Mouse (Mus musculus): Measurements from ENCODE around the gene Gzme. TPM values are rescaled to one million over a fixed set of nuclear protein-coding genes. Genes with fewer than 3 reads are reported as not detected.
"Not testable (repeated sequence)": the region's sequence is repeated elsewhere in the genome, so short reads cannot be mapped to it uniquely, and the experiment has no call there.

Gzme gene
- not detected for total RNA-seq (2021)

DNA sequence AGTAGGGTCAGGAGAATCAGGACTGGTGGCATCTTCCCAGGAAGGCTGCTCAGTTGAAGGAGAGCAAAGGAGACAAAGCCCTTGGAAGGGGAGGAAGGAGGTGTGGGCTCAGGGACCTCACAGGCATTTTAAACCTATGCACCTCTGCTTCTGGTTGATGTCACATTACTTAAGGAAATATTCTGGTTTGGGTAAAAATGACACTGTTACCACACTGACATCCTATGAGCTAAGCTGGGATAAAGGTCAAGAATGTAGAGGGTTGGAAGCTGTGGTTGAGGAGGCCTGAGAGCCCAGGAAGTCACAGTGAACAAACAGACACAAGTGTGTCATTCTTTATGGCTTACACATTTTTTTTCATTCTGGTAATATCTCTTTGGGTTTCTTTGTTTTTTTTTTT is at the start of gene Gzme:
Gene Gzme, minus strand, starts transcription at position 101 of the 400 bp plus-strand sequence.
- no peak for DNase-seq (ENCODE audit: extremely low spot score in 1 of 2, low spot score in 1 of 2)

DNA sequence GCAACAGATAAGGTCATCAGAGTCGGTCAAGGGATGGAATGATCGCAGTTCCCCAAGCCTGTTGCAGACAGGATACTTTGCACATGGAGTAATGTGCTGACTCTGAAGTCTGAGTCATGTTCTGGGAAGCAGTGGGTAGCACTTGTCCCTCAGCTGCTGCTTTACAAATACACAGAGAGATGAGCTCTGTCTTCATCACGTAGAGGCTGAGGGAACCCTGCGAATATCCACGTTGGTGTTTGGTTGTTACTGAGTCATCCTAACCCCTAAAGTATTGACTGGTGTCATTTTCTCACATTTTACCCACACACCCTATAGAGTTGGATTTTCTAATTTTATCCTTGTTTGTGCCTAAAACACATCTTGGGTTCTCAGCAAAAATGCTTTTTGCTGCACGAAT is 47.6 kb upstream of the Gzme start:
- DNase-seq (ENCODE audit: extremely low spot score in 1 of 2, low spot score in 1 of 2) = no peak

DNA sequence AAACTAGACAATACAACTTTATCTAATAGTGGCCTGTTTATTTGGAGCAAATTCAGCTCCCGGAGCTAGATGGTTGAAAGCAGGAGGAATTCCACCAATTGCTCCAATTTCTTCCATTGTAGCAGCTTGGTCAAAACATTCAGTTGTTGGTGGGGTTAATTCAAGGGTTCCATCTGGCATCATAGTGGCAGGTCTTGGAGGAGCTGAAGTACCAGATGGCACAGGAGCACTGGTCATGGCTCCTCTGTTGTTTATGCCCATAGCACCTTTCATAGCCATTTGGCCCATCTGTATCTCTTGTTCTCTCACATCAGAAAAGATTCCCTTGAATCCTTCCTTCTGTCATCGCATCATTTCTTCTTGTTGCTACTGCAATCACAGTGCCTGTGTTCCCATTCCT is 41.7 kb upstream of the Gzme start:
- no peak for DNase-seq (ENCODE audit: extremely low spot score in 1 of 2, low spot score in 1 of 2)

GRCm38 (mm10) chr14:56159479-56159878 is 39.1 kb upstream of the Gzme start, which contains the start of gene Gzmg:
Gene Gzmg (minus strand): TSS chr14:56159579.
- not testable (repeated sequence) for DNase-seq (ENCODE audit: extremely low spot score in 1 of 2, low spot score in 1 of 2)

- DNase-seq (ENCODE audit: extremely low spot score in 1 of 2, low spot score in 1 of 2) = no peak
Measured at GRCm38 (mm10) chr14:56155340-56155739, 34.9 kb upstream of the Gzme start.

DNA sequence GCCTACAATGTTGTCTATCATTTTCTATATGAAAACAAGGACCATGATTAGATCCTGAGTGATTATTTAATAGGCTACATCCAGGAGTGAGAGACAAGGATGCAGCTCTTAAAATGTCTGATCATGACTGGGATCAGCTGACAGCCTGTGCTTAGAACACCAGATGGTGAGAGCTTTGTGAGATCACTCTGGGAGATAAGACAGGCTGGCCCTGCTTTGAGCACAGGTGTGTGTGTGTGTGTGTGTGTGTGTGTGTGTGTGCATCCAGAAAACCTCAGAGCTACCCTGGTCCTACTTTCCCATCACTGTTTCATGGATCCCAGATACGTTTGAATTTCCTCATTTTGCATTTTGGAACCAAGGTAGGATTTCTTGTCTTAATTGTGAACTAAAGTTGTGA is 13.2 kb upstream of the Gzme start:
- not testable (repeated sequence) for DNase-seq (ENCODE audit: extremely low spot score in 1 of 2, low spot score in 1 of 2)

GRCm38 (mm10) chr14:56132508-56132907 is 12.1 kb upstream of the Gzme start, which contains the start of gene Gzmd:
Gene Gzmd (minus strand): TSS chr14:56132608.
- not testable (repeated sequence) for DNase-seq (ENCODE audit: extremely low spot score in 1 of 2, low spot score in 1 of 2)

DNA sequence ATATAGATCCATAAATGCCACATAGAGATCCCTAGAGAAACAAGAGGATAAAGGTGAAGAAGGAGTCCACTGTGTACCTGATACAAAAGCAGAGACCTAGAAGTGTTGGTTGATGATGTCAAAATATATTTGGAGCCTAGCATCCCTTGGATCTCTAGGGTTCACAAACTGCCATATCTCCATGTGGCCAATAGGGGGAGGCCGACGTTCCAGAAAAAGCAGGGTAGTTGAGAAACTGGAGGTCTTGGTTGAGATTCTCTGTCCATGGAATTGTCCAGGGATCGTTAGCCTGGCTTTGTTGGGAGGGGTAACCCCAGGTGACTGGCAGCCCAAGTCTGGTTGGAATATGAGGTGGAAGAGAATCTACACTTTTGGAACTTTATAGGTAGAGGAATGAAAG is 7.9 kb upstream of the Gzme start:
- no peak for DNase-seq (ENCODE audit: extremely low spot score in 1 of 2, low spot score in 1 of 2)

GRCm38 (mm10) chr14:56123516-56123915 is 3.1 kb upstream of the Gzme start:
- no peak for DNase-seq (ENCODE audit: extremely low spot score in 1 of 2, low spot score in 1 of 2)

GRCm38 (mm10) chr14:56115531-56116310 is 4.7 kb downstream of the Gzme start:
- DNase-seq (ENCODE audit: extremely low spot score in 1 of 2, low spot score in 1 of 2) = not testable (repeated sequence)

DNA sequence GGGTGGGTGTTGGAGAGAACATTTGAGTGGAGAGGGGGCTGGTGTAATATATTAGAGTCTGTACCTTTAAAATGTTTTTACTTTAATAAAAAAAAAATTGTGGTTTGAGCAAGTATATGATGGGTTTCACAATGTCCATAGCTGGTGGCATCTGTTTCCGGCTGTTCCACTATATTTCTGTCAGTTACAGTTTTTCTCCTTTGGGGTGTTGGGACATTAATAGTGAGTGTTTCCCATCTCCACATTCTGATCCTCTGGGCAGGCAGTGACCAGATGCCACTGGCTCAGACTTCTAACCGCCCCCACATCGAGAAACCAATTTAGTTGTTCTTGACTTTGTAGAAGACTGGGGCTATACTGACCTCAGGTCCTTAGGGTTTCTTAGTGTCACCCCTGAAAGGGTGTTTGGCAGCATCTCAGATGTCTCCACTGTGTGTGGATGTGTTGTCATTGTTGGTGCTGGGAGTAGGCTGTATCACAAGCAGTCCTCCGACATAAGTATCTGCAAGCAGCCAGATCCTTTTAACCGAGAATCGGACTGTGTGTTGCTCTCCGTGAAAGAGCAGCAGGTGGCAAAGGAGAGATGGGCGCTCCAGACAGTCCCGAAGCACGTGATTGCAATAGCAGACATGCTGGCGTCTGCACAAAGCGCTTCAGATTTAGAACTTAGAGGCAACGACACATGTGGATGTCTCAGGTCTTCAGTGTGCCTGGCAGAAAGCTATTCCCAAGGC is 14.8 kb downstream of the Gzme start:
- no peak for DNase-seq (ENCODE audit: extremely low spot score in 1 of 2, low spot score in 1 of 2)

- no peak for DNase-seq (ENCODE audit: extremely low spot score in 1 of 2, low spot score in 1 of 2)
Measured at GRCm38 (mm10) chr14:56105016-56105415, 15.4 kb downstream of the Gzme start.

GRCm38 (mm10) chr14:56103452-56103851 is 17.0 kb downstream of the Gzme start:
- DNase-seq (ENCODE audit: extremely low spot score in 1 of 2, low spot score in 1 of 2) = no peak

GRCm38 (mm10) chr14:56102386-56102785 is 18.0 kb downstream of the Gzme start, which contains the start of gene Ctsg:
Gene Ctsg (minus strand): TSS chr14:56102574.
- DNase-seq (ENCODE audit: extremely low spot score in 1 of 2, low spot score in 1 of 2) = no peak

DNA sequence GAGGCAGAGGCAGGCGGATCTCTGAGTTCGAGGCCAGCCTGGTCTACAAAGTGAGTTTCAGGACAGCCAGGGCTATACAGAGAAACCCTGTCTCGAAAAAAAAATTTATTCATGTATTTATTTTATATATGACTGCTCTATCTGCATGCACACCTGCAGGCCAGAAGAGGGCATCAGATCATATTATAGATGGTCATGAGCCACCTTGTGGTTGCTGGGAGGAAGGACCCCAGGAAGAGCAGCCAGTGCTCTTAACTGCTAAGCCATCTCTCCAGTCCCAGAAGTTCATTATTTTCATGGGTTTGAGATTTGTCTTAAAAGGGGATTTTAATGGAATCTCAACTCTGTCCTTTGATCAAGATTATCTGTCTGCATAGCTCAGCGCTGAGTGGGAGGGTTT is 21.5 kb downstream of the Gzme start:
- DNase-seq (ENCODE audit: extremely low spot score in 1 of 2, low spot score in 1 of 2) = no peak

DNA sequence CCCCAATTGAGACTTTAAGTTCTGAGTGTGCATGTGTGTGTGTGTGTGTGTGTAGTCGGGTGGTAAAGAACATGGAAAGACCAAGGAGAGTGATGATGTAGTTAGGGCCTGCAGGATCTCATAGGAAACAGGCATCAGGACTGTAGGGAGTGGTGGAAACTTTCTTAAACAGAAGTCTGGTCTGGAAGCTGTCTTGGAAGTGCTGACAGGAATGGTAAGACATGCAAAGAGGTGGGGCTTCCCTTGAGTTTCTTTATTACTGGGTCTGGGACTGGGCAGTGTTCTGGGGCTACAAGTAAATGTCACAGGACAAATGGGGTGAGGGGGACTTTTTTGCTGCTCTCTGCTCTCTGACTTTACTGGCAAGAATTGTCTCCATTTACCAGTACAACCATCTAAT is 22.8 kb downstream of the Gzme start:
- DNase-seq (ENCODE audit: extremely low spot score in 1 of 2, low spot score in 1 of 2) = no peak

DNA sequence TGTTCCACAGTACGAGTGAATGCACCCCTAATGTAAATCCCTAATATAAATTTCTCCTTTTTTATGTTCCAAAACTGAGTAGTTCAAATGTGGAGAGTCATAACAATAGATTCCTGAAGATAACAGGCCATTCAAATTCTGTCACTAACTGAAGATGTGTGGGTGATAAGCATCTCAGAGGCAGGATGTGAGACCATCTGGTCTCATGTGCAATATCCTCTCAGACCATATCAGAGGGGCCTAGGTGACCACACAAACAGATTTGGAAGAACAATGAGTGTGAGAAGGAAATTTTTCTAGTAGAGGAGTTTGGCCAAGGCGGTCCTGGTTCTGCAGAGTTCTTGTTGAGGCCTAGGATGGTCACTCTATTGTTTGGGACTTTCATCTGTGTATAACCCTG is 27.1 kb downstream of the Gzme start:
- DNase-seq (ENCODE audit: extremely low spot score in 1 of 2, low spot score in 1 of 2) = no peak

GRCm38 (mm10) chr14:56086711-56087110 is 33.7 kb downstream of the Gzme start:
- DNase-seq (ENCODE audit: extremely low spot score in 1 of 2, low spot score in 1 of 2) = no peak

- no peak for DNase-seq (ENCODE audit: extremely low spot score in 1 of 2, low spot score in 1 of 2)
Measured at GRCm38 (mm10) chr14:56085167-56085566, 35.3 kb downstream of the Gzme start, which contains the start of gene Mcpt8. Gene Mcpt8 (minus strand): TSS chr14:56085273.

DNA sequence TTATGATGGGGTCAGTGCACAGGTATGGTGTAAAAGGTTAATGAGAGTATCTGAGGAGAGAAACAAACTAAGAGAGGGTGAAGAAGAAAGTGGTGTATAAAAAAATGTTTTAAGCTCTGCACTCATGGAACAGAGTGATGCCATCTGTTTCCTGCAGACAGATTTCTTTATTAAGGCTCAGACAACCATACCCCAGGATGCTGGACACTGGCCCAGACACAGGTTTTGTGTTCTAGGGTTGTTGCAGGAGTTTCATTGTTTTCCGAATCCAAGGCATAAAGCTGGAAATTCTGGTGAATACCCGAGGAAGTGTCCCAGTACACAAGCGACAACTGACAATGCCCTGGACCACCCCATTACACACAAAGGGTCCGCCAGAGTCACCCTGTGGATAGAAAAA is 38.4 kb downstream of the Gzme start:
- DNase-seq (ENCODE audit: extremely low spot score in 1 of 2, low spot score in 1 of 2) = no peak

Data from layer of hippocampus, postnatal 25 days (tissue).